Mouse (Mus musculus): ENCODE data around the gene Eno2.

- TF ChIP-seq KAT2A (IDR thresholded peaks at IDR 0.05; ENCODE audit: insufficient replicate concordance, low read length) (no peak), CHD1 (IDR thresholded peaks at IDR 0.05; ENCODE audit: low read depth, low read length) (no peak), POLR2A (IDR thresholded peaks at IDR 0.05; ENCODE audit: low read depth, low read length) (no peak)
These were observed 12.1 kb downstream of the Eno2 start for GRCm38 (mm10) chr6:124757351-124757880.
